24 mouse cellular contexts compared by ENCODE assay signal in the genomic region with DNA sequence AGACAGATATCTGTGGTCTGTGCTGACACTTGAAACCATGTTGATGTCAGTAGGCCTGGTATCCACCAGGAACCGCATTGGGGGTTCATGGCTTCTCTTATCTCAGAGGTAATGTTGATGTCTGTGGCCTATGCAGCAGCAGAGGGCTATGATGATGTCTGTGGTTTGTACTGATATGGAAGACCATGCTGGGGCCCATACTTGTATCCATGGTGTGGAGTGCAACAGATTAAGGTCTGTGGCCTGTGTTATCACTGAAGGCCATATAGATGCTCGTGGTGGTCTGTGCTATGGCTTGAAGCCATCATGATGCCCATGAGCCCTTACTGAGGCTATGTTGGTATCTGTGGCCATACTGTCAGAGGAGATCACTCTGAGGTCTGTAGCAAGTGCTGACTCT.
DNase-seq lines count a peak whose midpoint lies in the region; ATAC-seq and TF ChIP-seq lines count a peak whose summit lies in the region.
"Had no signal": no experiment of that assay in that cellular context is flagged by ENCODE, and none has a peak within 500 bp of the region (broad histone marks: within the 10 kb centered on the region; RNA-seq: fewer than 3 reads in every experiment).

No protein-coding gene starts in this region.

- peak; percentile 91 to 95 for TF ChIP-seq EP300 in MEL (IDR thresholded peaks at IDR 0.05; ENCODE audit: low read depth in 1 of 2, low read length in 2 of 2)

- WGBS in liver, embryonic 11.5 days, result 57% methylated on average over 2 of the region's 2 CpGs

- H3K4me1 ChIP-seq in MEL (ENCODE audit: control insufficient read depth in 1 of 2, insufficient read depth in 2 of 2, low read length in 2 of 2), result peaks cover 6 to 10% of the 10 kb centered on the region in 2 experiments
- no peaks in the 10 kb centered on the region for H3K4me1 ChIP-seq in liver, embryonic 11.5 days (replicated peaks; ENCODE audit: control insufficient read depth, insufficient read depth, low read length)
- H3K4me1 ChIP-seq: forebrain, embryonic 15.5 days; hindbrain, embryonic 12.5 days; limb, embryonic 10.5 days; midbrain, embryonic 12.5 days; neural tube, embryonic 13.5 days had no signal

- TF ChIP-seq POLR2A in MEL (IDR thresholded peaks at IDR 0.05; ENCODE audit: control insufficient read depth in 1 of 2, insufficient read depth in 1 of 2, low read depth in 1 of 2, low read length in 2 of 2, poor library complexity in 1 of 2), result no peak

- no peak overlapping the region for H3K4me3 ChIP-seq in MEL (ENCODE audit: control insufficient read depth in 1 of 2, insufficient read depth in 1 of 2, low read depth in 2 of 2, low read length in 2 of 2)
- no peak overlapping the region for H3K4me3 ChIP-seq in liver, embryonic 11.5 days (ENCODE audit: low read depth, low read length)
- H3K4me3 ChIP-seq: forebrain, embryonic 15.5 days; hindbrain, embryonic 12.5 days; left cerebral cortex, adult 2 months; limb, embryonic 10.5 days; midbrain, embryonic 12.5 days; neural tube, embryonic 13.5 days had no signal

- no peaks in the 10 kb centered on the region for H3K79me2 ChIP-seq in MEL (ENCODE audit: control insufficient read depth, insufficient read depth, low read length, poor library complexity)

- TF ChIP-seq CTCF in MEL (IDR thresholded peaks at IDR 0.05 in 2 of 3, conservative IDR thresholded peaks at IDR 0.05 in 1 of 3; ENCODE audit: control insufficient read depth in 1 of 3, insufficient read depth in 1 of 3, low read depth in 2 of 3, low read length in 3 of 3, poor library complexity in 1 of 3, severe bottlenecking in 1 of 3), result no peak

- ATAC-seq in liver, embryonic 11.5 days (replicated peaks; ENCODE audit: low FRiP score), result peak; percentile 97
- peak; percentile 59 for ATAC-seq in megakaryocyte, adult 5-6 weeks (ENCODE audit: poor library complexity, severe bottlenecking)
- ATAC-seq: forebrain, embryonic 15.5 days; inflammation-experienced regulatory T-cells, adult 6 months had no signal

- no peak overlapping the region for H3K27ac ChIP-seq in MEL (ENCODE audit: control insufficient read depth, low read depth, low read length)
- no peak overlapping the region for H3K27ac ChIP-seq in liver, embryonic 11.5 days (ENCODE audit: low read depth, low read length)
- H3K27ac ChIP-seq: forebrain, embryonic 15.5 days; hindbrain, embryonic 12.5 days; left cerebral cortex, adult 2 months; limb, embryonic 10.5 days; midbrain, embryonic 12.5 days; neural tube, embryonic 13.5 days had no signal

- no peak overlapping the region for H3K4me2 ChIP-seq in liver, embryonic 11.5 days
- H3K4me2 ChIP-seq: forebrain, embryonic 15.5 days; heart, embryonic 11.5 days; hindbrain, embryonic 12.5 days; midbrain, embryonic 12.5 days; neural tube, embryonic 13.5 days had no signal

- H3K9me3 ChIP-seq in MEL (replicated peaks; ENCODE audit: insufficient read depth, low read length), result no peaks in the 10 kb centered on the region
- no peaks in the 10 kb centered on the region for H3K9me3 ChIP-seq in liver, embryonic 11.5 days (ENCODE audit: control insufficient read depth, low read length)
- H3K9me3 ChIP-seq: forebrain, embryonic 15.5 days; hindbrain, embryonic 12.5 days; limb, embryonic 10.5 days; midbrain, embryonic 12.5 days; neural tube, embryonic 13.5 days had no signal

- no peak overlapping the region for H3K9ac ChIP-seq in MEL (ENCODE audit: control insufficient read depth, low read depth, low read length, poor library complexity, severe bottlenecking)
- no peak overlapping the region for H3K9ac ChIP-seq in liver, embryonic 11.5 days (ENCODE audit: low read depth, low read length)
- H3K9ac ChIP-seq: forebrain, embryonic 15.5 days; hindbrain, embryonic 12.5 days; midbrain, embryonic 12.5 days; neural tube, embryonic 13.5 days had no signal

- TF ChIP-seq RAD21 in MEL (IDR thresholded peaks at IDR 0.05; ENCODE audit: low read depth, low read length), result no peak

- DNase-seq in MEL (ENCODE audit: low read depth, low spot score), result peak; percentile 83
- DNase-seq in c-Kit-positive CD71-positive TER-119-positive erythroid progenitor cells, embryonic 14.5 days (ENCODE audit: low spot score), result peak; percentile 19
- DNase-seq in liver, embryonic 11.5 days (ENCODE audit: low spot score), result no peak
- no peak for DNase-seq in lung, postnatal 14 days
- DNase-seq in layer of hippocampus, adult 9-11 months, result no peak
- no peak for DNase-seq in adrenal gland, adult 18-20 months (ENCODE audit: low spot score in 2 of 2)
- no peak for DNase-seq in layer of hippocampus, adult 8-10 months (ENCODE audit: low spot score in 2 of 2)
- DNase-seq: adrenal gland, postnatal 36 days; cerebellum, adult 9-10 months; gastrocnemius, postnatal 36 days; heart, postnatal 10 days; kidney, adult 2 months; kidney, postnatal 25 days; lung, adult 18-20 months; right cerebral cortex, adult 18-20 months had no signal

- H3K36me3 ChIP-seq in MEL (ENCODE audit: control insufficient read depth in 1 of 2, insufficient read depth in 2 of 2, low read length in 2 of 2), result peaks cover 0 to 5% of the 10 kb centered on the region in 2 experiments; a peak in 2 of 4 replicates
- H3K36me3 ChIP-seq in liver, embryonic 11.5 days (ENCODE audit: control insufficient read depth, insufficient read depth, low read length), result no peaks in the 10 kb centered on the region
- H3K36me3 ChIP-seq: forebrain, embryonic 15.5 days; hindbrain, embryonic 12.5 days; limb, embryonic 10.5 days; midbrain, embryonic 12.5 days; neural tube, embryonic 13.5 days had no signal

- no peaks in the 10 kb centered on the region for H3K27me3 ChIP-seq in MEL (ENCODE audit: control insufficient read depth in 1 of 2, insufficient read depth in 2 of 2, low read length in 2 of 2)
- no peaks in the 10 kb centered on the region for H3K27me3 ChIP-seq in liver, embryonic 11.5 days (replicated peaks; ENCODE audit: control insufficient read depth, insufficient read depth, low read length)
- H3K27me3 ChIP-seq: forebrain, embryonic 15.5 days; hindbrain, embryonic 12.5 days; midbrain, embryonic 12.5 days; neural tube, embryonic 13.5 days had no signal

TF ChIP-seq in MEL, 35 proteins besides CTCF, POLR2A, EP300 and RAD21:
- no peak for TF ChIP-seq CHD1 (IDR thresholded peaks at IDR 0.05; ENCODE audit: low read depth, low read length)
- TF ChIP-seq ZNF384 (IDR thresholded peaks at IDR 0.05; ENCODE audit: low read depth, low read length), result no peak
- TF ChIP-seq JUND (IDR thresholded peaks at IDR 0.05; ENCODE audit: low read depth, low read length), result no peak
- no peak for TF ChIP-seq MYB (IDR thresholded peaks at IDR 0.05; ENCODE audit: low read depth, low read length)
- TF ChIP-seq RCOR1 (IDR thresholded peaks at IDR 0.05; ENCODE audit: low read depth, low read length), result peak; percentile 83
- TF ChIP-seq ETS1 (IDR thresholded peaks at IDR 0.05; ENCODE audit: low read depth, low read length), result peak; percentile 76
- TF ChIP-seq SMC3 (IDR thresholded peaks at IDR 0.05; ENCODE audit: low read depth, low read length), result no peak
- TF ChIP-seq NELFE (IDR thresholded peaks at IDR 0.05; ENCODE audit: low read depth, low read length), result no peak
- TF ChIP-seq TBP (IDR thresholded peaks at IDR 0.05; ENCODE audit: low read depth, low read length), result 0 out of 2 replicates have a peak, but pooled peaks have one; percentile 8
- TF ChIP-seq SIN3A (IDR thresholded peaks at IDR 0.05; ENCODE audit: low read length), result peak; percentile 34; the same call in 1 of the 2 replicates
- no peak for TF ChIP-seq POLR2AphosphoS5 (IDR thresholded peaks at IDR 0.05; ENCODE audit: borderline replicate concordance, low read depth, low read length)
- TF ChIP-seq BHLHE40 (IDR thresholded peaks at IDR 0.05; ENCODE audit: borderline replicate concordance, low read depth, low read length), result 0 out of 2 replicates have a peak, but pooled peaks have one; percentile 46
- no peak for TF ChIP-seq ZC3H11A (IDR thresholded peaks at IDR 0.05; ENCODE audit: low read depth, low read length)
- no peak for TF ChIP-seq KAT2A (conservative IDR thresholded peaks at IDR 0.05; ENCODE audit: low read depth, low read length)
- no peak for TF ChIP-seq UBTF (IDR thresholded peaks at IDR 0.05; ENCODE audit: borderline replicate concordance, insufficient read depth, low read depth, low read length)
- TF ChIP-seq ZKSCAN1 (IDR thresholded peaks at IDR 0.05; ENCODE audit: low read depth, low read length), result no peak
- no peak for TF ChIP-seq USF2 (IDR thresholded peaks at IDR 0.05; ENCODE audit: borderline replicate concordance in 1 of 2, insufficient read depth in 1 of 2, low read depth in 1 of 2, low read length in 2 of 2)
- TF ChIP-seq TAL1 (IDR thresholded peaks at IDR 0.05; ENCODE audit: low read length), result peak; percentile 81
- TF ChIP-seq MXI1 (IDR thresholded peaks at IDR 0.05; ENCODE audit: low read depth, low read length), result no peak
- TF ChIP-seq NRF1 (IDR thresholded peaks at IDR 0.05; ENCODE audit: insufficient read depth, low read depth, low read length, poor library complexity, severe bottlenecking), result no peak
- no peak for TF ChIP-seq GABPA (IDR thresholded peaks at IDR 0.05; ENCODE audit: low read depth, low read length)
- peak; percentile 92 for TF ChIP-seq GATA1 (IDR thresholded peaks at IDR 0.05; ENCODE audit: low read depth, low read length)
- no peak for TF ChIP-seq ZMIZ1 (IDR thresholded peaks at IDR 0.05; ENCODE audit: low read depth, low read length)
- TF ChIP-seq CHD2 (IDR thresholded peaks at IDR 0.05; ENCODE audit: low read length), result no peak
- TF ChIP-seq MYC (IDR thresholded peaks at IDR 0.05; ENCODE audit: low read depth, low read length), result no peak
- no peak for TF ChIP-seq E2F4 (IDR thresholded peaks at IDR 0.05; ENCODE audit: borderline replicate concordance, low read depth, low read length)
- peak; percentile 63; the same call in 1 of the 2 replicates for TF ChIP-seq MAFK (IDR thresholded peaks at IDR 0.05; ENCODE audit: borderline replicate concordance, low read depth, low read length)
- TF ChIP-seq POLR2AphosphoS2 (IDR thresholded peaks at IDR 0.05; ENCODE audit: low read length), result no peak
- TF ChIP-seq USF1 (IDR thresholded peaks at IDR 0.05; ENCODE audit: low read depth, low read length), result no peak
- no peak for TF ChIP-seq ELF1 (IDR thresholded peaks at IDR 0.05; ENCODE audit: low read depth, low read length)
- peak; percentile 57; the same call in 1 of the 2 replicates for TF ChIP-seq MAX (IDR thresholded peaks at IDR 0.05; ENCODE audit: low read length)
- TF ChIP-seq MEF2A (IDR thresholded peaks at IDR 0.05; ENCODE audit: extremely low read depth, insufficient replicate concordance, low read depth, low read length, poor library complexity, severe bottlenecking), result no peak
- peak; percentile 94 for TF ChIP-seq TCF12 (IDR thresholded peaks at IDR 0.05; ENCODE audit: low read depth, low read length)
- peak; percentile 51; the same call in 1 of the 2 replicates for TF ChIP-seq MAZ (IDR thresholded peaks at IDR 0.05; ENCODE audit: low read depth, low read length)
- no peak for TF ChIP-seq HCFC1 (IDR thresholded peaks at IDR 0.05; ENCODE audit: low read depth, low read length)

Comparison
In these comparisons a context has a peak if more than half of its experiments do, and no peak if none do; other contexts are left out.
1. DNase-seq: peak in MEL (single experiment) and c-Kit-positive CD71-positive TER-119-positive erythroid progenitor cells, embryonic 14.5 days (single experiment); none in liver, embryonic 11.5 days (single experiment), lung, postnatal 14 days (single experiment), layer of hippocampus, adult 9-11 months (single experiment), adrenal gland, adult 18-20 months (0 of 2) and layer of hippocampus, adult 8-10 months (0 of 2).